Mouse (Mus musculus) cerebellum, adult 11-12 months (tissue): ENCODE measurements around the gene Ube2d3.

Experiments used
- DNase-seq: peaks from one replicate; pipeline ENCODE4 v3.0.0; 2022

Gene Ube2d3

GRCm38 (mm10) chr3:135437758-135438495 lies at the start of gene Ube2d3:
Ube2d3 (plus strand) TSS chr3:135438149.
- peak; percentile 100 for DNase-seq

- no peak for DNase-seq
These were observed 44.8 kb upstream of the Ube2d3 start for GRCm38 (mm10) chr3:135393186-135393585.

- DNase-seq, result no peak
These were observed 42.9 kb upstream of the Ube2d3 start for GRCm38 (mm10) chr3:135395085-135395484.

- no peak for DNase-seq
These were observed 41.9 kb upstream of the Ube2d3 start for GRCm38 (mm10) chr3:135396081-135396480.

GRCm38 (mm10) chr3:135397112-135397511 lies 40.8 kb upstream of the Ube2d3 start:
- no peak for DNase-seq

- DNase-seq, result peak; percentile 74
These were observed 35.7 kb upstream of the Ube2d3 start for GRCm38 (mm10) chr3:135402201-135402658.

GRCm38 (mm10) chr3:135403211-135403610 lies 34.7 kb upstream of the Ube2d3 start:
- no peak for DNase-seq

GRCm38 (mm10) chr3:135403856-135404255 lies 34.1 kb upstream of the Ube2d3 start:
- no peak for DNase-seq

GRCm38 (mm10) chr3:135404599-135404998 lies 33.4 kb upstream of the Ube2d3 start:
- DNase-seq, result no peak

GRCm38 (mm10) chr3:135407351-135407750 lies 30.6 kb upstream of the Ube2d3 start:
- no peak for DNase-seq

GRCm38 (mm10) chr3:135409219-135409618 lies 28.7 kb upstream of the Ube2d3 start:
- no peak for DNase-seq

- DNase-seq, result no peak
These were observed 26.9 kb upstream of the Ube2d3 start for GRCm38 (mm10) chr3:135411056-135411455.

GRCm38 (mm10) chr3:135411824-135412223 lies 26.1 kb upstream of the Ube2d3 start:
- no peak for DNase-seq

GRCm38 (mm10) chr3:135417245-135417644 lies 20.7 kb upstream of the Ube2d3 start:
- no peak for DNase-seq

GRCm38 (mm10) chr3:135417799-135418198 lies 20.1 kb upstream of the Ube2d3 start:
- no peak for DNase-seq

- DNase-seq, result no peak
These were observed 17.2 kb upstream of the Ube2d3 start for GRCm38 (mm10) chr3:135420542-135421309.

- no peak for DNase-seq
These were observed 16.7 kb upstream of the Ube2d3 start for GRCm38 (mm10) chr3:135421310-135421594.

GRCm38 (mm10) chr3:135422232-135422855 lies 15.6 kb upstream of the Ube2d3 start:
- DNase-seq, result no peak

GRCm38 (mm10) chr3:135422856-135423607 lies 14.9 kb upstream of the Ube2d3 start:
- DNase-seq, result peak; percentile 89

- no peak for DNase-seq
These were observed 14.2 kb upstream of the Ube2d3 start, which contains the start of gene Cisd2 for GRCm38 (mm10) chr3:135423608-135424212. Cisd2 (minus strand) TSS chr3:135423925.

- peak; percentile 34 for DNase-seq
These were observed 890 bp upstream of the Ube2d3 start for GRCm38 (mm10) chr3:135436901-135437616.

GRCm38 (mm10) chr3:135438531-135438912 lies 573 bp downstream of the Ube2d3 start:
- DNase-seq, result peak; percentile 96
